Mouse (Mus musculus): ENCODE data around the gene Rspo3. TPM values are rescaled to one million over a fixed set of nuclear protein-coding genes. Genes with fewer than 3 reads are reported as not detected.

Gene Rspo3
- polyA plus RNA-seq (2014; fragmentation: Illumina TruSeq; extraction: RNeasy Lipid Tissue Mini Kit (QIAGEN cat#74804); ENCODE audit: low read depth, low replicate concordance) = 2.2 TPM

GRCm38 (mm10) chr10:29535546-29536260 lies at the start of gene Rspo3:
TSS of gene Rspo3 (minus strand) at chr10:29535867.

Other genes with a start within 250 kb of the Rspo3 start
- 201 TPM for gene Echdc1, start 222.7 kb downstream of the Rspo3 start, polyA plus RNA-seq (2014; fragmentation: Illumina TruSeq; extraction: RNeasy Lipid Tissue Mini Kit (QIAGEN cat#74804); ENCODE audit: low read depth, low replicate concordance)
- 81.6 TPM for gene Rnf146, start 173.4 kb downstream of the Rspo3 start, polyA plus RNA-seq (2014; fragmentation: Illumina TruSeq; extraction: RNeasy Lipid Tissue Mini Kit (QIAGEN cat#74804); ENCODE audit: low read depth, low replicate concordance)

All from kidney, adult 10 weeks (tissue).